Mouse (Mus musculus) myocyte (in vitro differentiated cells): ENCODE measurements around the gene Gm10647. TPM values are rescaled to one million over a fixed set of nuclear protein-coding genes. Genes with fewer than 3 reads are reported as not detected.

Experiments
- H3K27me3 ChIP-seq: one replicate; pipeline ENCODE4 v1.6.1; 2011; ENCODE audit not compliant: control insufficient read depth, insufficient read depth, insufficient read length
- H3K36me3 ChIP-seq: one replicate; pipeline ENCODE4 v1.6.1; 2011; ENCODE audit not compliant: control insufficient read depth, insufficient read depth
- H3K4me2 ChIP-seq: one replicate; pipeline ENCODE4 v1.6.1; 2011; ENCODE audit warnings: low read depth, control low read depth
- H3K4me3 ChIP-seq: one replicate; pipeline ENCODE4 v1.5.1; 2011; ENCODE audit warnings: mild to moderate bottlenecking, control low read depth, moderate library complexity
- H3K79me2 ChIP-seq: one replicate; pipeline ENCODE4 v1.6.1; 2011; ENCODE audit not compliant: control insufficient read depth, insufficient read depth
- H3ac ChIP-seq: one replicate; pipeline ENCODE4 v1.6.1; 2011; ENCODE audit not compliant: control insufficient read depth, insufficient read length
- CEBPB ChIP-seq: IDR thresholded peaks from 2 replicates; pipeline ENCODE4 v1.6.1; 2011; ENCODE audit warnings: mild to moderate bottlenecking, moderate library complexity; ENCODE audit not compliant: poor library complexity, insufficient read depth, severe bottlenecking
- E2F4 ChIP-seq: IDR thresholded peaks from one replicate; pipeline ENCODE4 v1.6.1; 2011; ENCODE audit warnings: mild to moderate bottlenecking, control low read depth, moderate library complexity; ENCODE audit not compliant: insufficient read depth
- MAX ChIP-seq: IDR thresholded peaks from one replicate; pipeline ENCODE4 v1.6.1; 2011; ENCODE audit warnings: low read depth, mild to moderate bottlenecking, control low read depth
- MYOD1 ChIP-seq, 3 experiments: IDR thresholded peaks; one replicate each; pipeline ENCODE4 v1.6.1; 2011; ENCODE audit warnings: control low read depth in 2 of 3, low read depth in 2 of 3, mild to moderate bottlenecking in 2 of 3, moderate library complexity in 1 of 3; ENCODE audit not compliant: insufficient read length in 2 of 3, control insufficient read depth in 1 of 3
- MYOG ChIP-seq, 3 experiments: IDR thresholded peaks; one replicate each; pipeline ENCODE4 v1.6.1; 2011; ENCODE audit warnings: control low read depth in 2 of 3, low read depth in 2 of 3, mild to moderate bottlenecking in 2 of 3; ENCODE audit not compliant: insufficient read length in 2 of 3, control insufficient read depth in 1 of 3, insufficient read depth in 1 of 3
- POLR2A ChIP-seq: IDR thresholded peaks from one replicate; pipeline ENCODE4 v1.6.1; 2011; ENCODE audit warnings: low read depth, mild to moderate bottlenecking, control low read depth, moderate library complexity; ENCODE audit not compliant: insufficient read length
- POLR2AphosphoS2 ChIP-seq: IDR thresholded peaks from one replicate; pipeline ENCODE4 v1.6.1; 2011; ENCODE audit warnings: low read depth, control low read depth; ENCODE audit not compliant: insufficient read length
- REST ChIP-seq: IDR thresholded peaks from one replicate; pipeline ENCODE4 v1.6.1; 2011; ENCODE audit warnings: mild to moderate bottlenecking, control low read depth, moderate library complexity; ENCODE audit not compliant: insufficient read depth, insufficient read length
- SRF ChIP-seq: IDR thresholded peaks from one replicate; pipeline ENCODE4 v1.6.1; 2011; ENCODE audit warnings: low read depth; ENCODE audit not compliant: control insufficient read depth, insufficient read length
- TCF12 ChIP-seq: IDR thresholded peaks from one replicate; pipeline ENCODE4 v1.6.1; 2011; ENCODE audit warnings: mild to moderate bottlenecking, control low read depth; ENCODE audit not compliant: poor library complexity, insufficient read depth, severe bottlenecking
- TCF3 ChIP-seq: IDR thresholded peaks from one replicate; pipeline ENCODE4 v1.6.1; 2011; ENCODE audit warnings: low read depth, control low read depth; ENCODE audit not compliant: insufficient read length
- USF1 ChIP-seq: IDR thresholded peaks from one replicate; pipeline ENCODE4 v1.6.1; 2011; ENCODE audit warnings: low read depth, mild to moderate bottlenecking, control low read depth, moderate library complexity
- polyA plus RNA-seq: library from polyadenylated mRNA; unstranded; fragments of >200 nt; fragmentation: generic; extraction: Trizol; gene quantifications from one replicate; pipeline ENCODE4 v1.2.1, GENCODE M21; 2012; ENCODE audit warnings: missing spikeins

Gm10647 gene
- polyA plus RNA-seq, 1 experiment = not detected

DNA sequence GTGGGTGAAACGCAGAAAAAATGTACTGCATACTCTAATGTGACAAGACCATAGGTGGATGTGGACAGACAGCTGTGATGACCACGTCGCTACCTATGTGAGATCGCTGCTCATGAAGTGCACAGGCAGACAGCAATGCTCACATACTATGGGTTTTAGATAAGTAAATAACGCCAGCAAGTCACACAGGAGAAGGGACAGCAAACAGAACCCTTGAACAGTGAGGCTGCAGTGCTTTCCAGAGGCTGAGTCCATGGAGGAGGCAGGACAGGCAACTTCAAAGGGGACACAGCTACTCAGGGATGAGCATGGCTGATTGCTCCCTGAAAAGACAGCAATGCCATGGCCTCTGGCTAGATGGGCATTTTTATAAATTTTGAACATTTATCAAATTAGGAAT is 50.0 kb downstream of the Gm10647 start:
- H3K36me3 ChIP-seq = peaks cover 3% of the 10 kb centered on the region
- no peaks in the 10 kb centered on the region for H3K27me3 ChIP-seq
- TF ChIP-seq MYOD1 (IDR thresholded peaks at IDR 0.05; ENCODE audit: control insufficient read depth in 1 of 3, insufficient read length in 2 of 3, low read depth in 2 of 3) = no peak
- no peak for TF ChIP-seq TCF3
- TF ChIP-seq REST = no peak
- TF ChIP-seq TCF12 = no peak
- no peak for TF ChIP-seq POLR2AphosphoS2
- TF ChIP-seq POLR2A = no peak
- no peak for TF ChIP-seq MYOG (IDR thresholded peaks at IDR 0.05; ENCODE audit: control insufficient read depth in 1 of 3, insufficient read depth in 1 of 3, insufficient read length in 2 of 3, low read depth in 2 of 3)
- no peak for TF ChIP-seq SRF
- TF ChIP-seq CEBPB = no peak
- no peak for TF ChIP-seq MAX
- no peak for TF ChIP-seq E2F4
- no peak for TF ChIP-seq USF1
- H3K79me2 ChIP-seq = no peaks in the 10 kb centered on the region
- no peak overlapping the region for H3ac ChIP-seq
- no peak overlapping the region for H3K4me3 ChIP-seq
- H3K4me2 ChIP-seq = no peak overlapping the region

Other genes starting within 250 kb of the Gm10647 start
- gene Usp3, start 203.9 kb upstream of the Gm10647 start, polyA plus RNA-seq = 20.4 TPM
- 0.40 TPM for gene Car12, start 83.4 kb upstream of the Gm10647 start, polyA plus RNA-seq
- 2.5 TPM for gene Aph1b, start 1.5 kb upstream of the Gm10647 start, polyA plus RNA-seq
- gene Aph1c, start 37.7 kb downstream of the Gm10647 start, polyA plus RNA-seq = 2.7 TPM
- 2.3 TPM for gene Rab8b, start 122.6 kb downstream of the Gm10647 start, polyA plus RNA-seq
- 588 TPM for gene Rps27l, start 149.0 kb downstream of the Gm10647 start, polyA plus RNA-seq
- 6.6 TPM for gene Lactb, start 178.4 kb downstream of the Gm10647 start, polyA plus RNA-seq